Mouse (Mus musculus) limb, embryonic 15.5 days (tissue): ENCODE data around the gene Sparcl1. TPM values are rescaled to one million over a fixed set of nuclear protein-coding genes. Genes with fewer than 3 reads are reported as not detected.

Source experiments
- ATAC-seq: fragments of 200-750 bp; cut with Nextera tagmentation; 2 replicates; pipeline ENCODE4 v1.8.0; 2017; ENCODE audit warnings: low read depth, moderate TSS enrichment; ENCODE audit not compliant: insufficient number of reproducible peaks, low FRiP score, low TSS enrichment
- H3K27ac ChIP-seq: fragments of 300-500 bp; sonication (generic); 2 replicates; pipeline ENCODE4 v1.5.1; 2015; ENCODE audit warnings: moderate library complexity, mild to moderate bottlenecking, inconsistent platforms
- H3K27me3 ChIP-seq: fragments of 300-500 bp; sonication (generic); 2 replicates; pipeline ENCODE4 v1.6.1; 2015; ENCODE audit warnings: inconsistent platforms
- H3K36me3 ChIP-seq: fragments of 300-500 bp; sonication (generic); 2 replicates; pipeline ENCODE4 v1.6.1; 2015; ENCODE audit warnings: inconsistent platforms
- H3K4me1 ChIP-seq: fragments of 300-500 bp; sonication (generic); 2 replicates; pipeline ENCODE4 v1.6.1; 2015; ENCODE audit warnings: inconsistent platforms
- H3K4me2 ChIP-seq: fragments of 300-500 bp; sonication (generic); 2 replicates; pipeline ENCODE4 v1.6.1; 2015; ENCODE audit warnings: mild to moderate bottlenecking, inconsistent platforms
- H3K4me3 ChIP-seq: fragments of 300-500 bp; sonication (generic); 2 replicates; pipeline ENCODE4 v1.5.1; 2015; ENCODE audit warnings: mild to moderate bottlenecking, inconsistent platforms
- H3K9ac ChIP-seq: fragments of 300-500 bp; sonication (generic); 2 replicates; pipeline ENCODE4 v1.6.1; 2015; ENCODE audit warnings: inconsistent platforms
- H3K9me3 ChIP-seq: fragments of 300-500 bp; sonication (generic); 2 replicates; pipeline ENCODE4 v1.6.1; 2016; ENCODE audit warnings: inconsistent platforms
- WGBS: fragments of 180-500 bp; shearing (Covaris S2); methylation state at CpG from one replicate; pipeline ENCODE4 v1.1.7; 2015; 5-methylcytosine and 5-hydroxymethylcytosine counted together
- polyA plus RNA-seq: library from polyadenylated mRNA; unstranded; fragments of >200 nt; fragmentation: Nextera tagmentation; extraction: Ambion mirVana; gene quantifications from 2 replicates; pipeline ENCODE4 v1.2.1, GENCODE M21; 2015

Sparcl1 gene
- polyA plus RNA-seq, 1 experiment from 2014 or later: 96.7 TPM

GRCm38 (mm10) chr5:104108879-104109369 lies 4.6 kb downstream of the Sparcl1 start:
- Histone ChIP-seq H3K4me1 (peaks cover 41% of the 10 kb centered on the region), H3K27me3 (no peaks in the 10 kb centered on the region), H3K9me3 (no peaks in the 10 kb centered on the region), H3K4me2 (peak overlapping the region; percentile 39), H3K4me3 (peak overlapping the region; percentile 14; the same call in 1 of the 2 replicates), H3K27ac (peak overlapping the region; percentile 33; the same call in 1 of the 2 replicates), H3K9ac (no peak overlapping the region), H3K36me3 (no peaks in the 10 kb centered on the region)
- no peak for ATAC-seq
- WGBS: 14% methylated on average over 18 of the region's 18 CpGs

GRCm38 (mm10) chr5:104108127-104108875 lies 5.2 kb downstream of the Sparcl1 start:
- 39% methylated on average over 11 of the region's 11 CpGs for WGBS
- peak; percentile 16; the same call in 1 of the 2 replicates for ATAC-seq

GRCm38 (mm10) chr5:104104111-104104510 lies 9.4 kb downstream of the Sparcl1 start:
- 73% methylated on average over 2 of the region's 2 CpGs for WGBS
- ATAC-seq: no peak

More at GRCm38 (mm10) chr5:104108127-104108875, 5.2 kb downstream of the Sparcl1 start:
- no peak overlapping the region for H3K9ac ChIP-seq
- H3K27me3 ChIP-seq: no peaks in the 10 kb centered on the region
- no peaks in the 10 kb centered on the region for H3K36me3 ChIP-seq
- H3K4me1 ChIP-seq: peaks cover 34% of the 10 kb centered on the region
- 0 out of 2 replicates have a peak overlapping the region, but pooled peaks have one; percentile 14 for H3K4me3 ChIP-seq
- peak overlapping the region; percentile 39; the same call in 1 of the 2 replicates for H3K4me2 ChIP-seq
- no peaks in the 10 kb centered on the region for H3K9me3 ChIP-seq
- H3K27ac ChIP-seq: peak overlapping the region; percentile 33; the same call in 1 of the 2 replicates

GRCm38 (mm10) chr5:104103171-104103570 lies 10.4 kb downstream of the Sparcl1 start:
- no peak for ATAC-seq
- Histone ChIP-seq H3K4me2 (no peak overlapping the region), H3K4me3 (no peak overlapping the region), H3K36me3 (no peaks in the 10 kb centered on the region), H3K9me3 (no peaks in the 10 kb centered on the region), H3K9ac (no peak overlapping the region), H3K27me3 (no peaks in the 10 kb centered on the region), H3K4me1 (peaks cover 4% of the 10 kb centered on the region; the same call in 1 of the 2 replicates), H3K27ac (no peak overlapping the region)
- 63% methylated on average over 4 of the region's 4 CpGs for WGBS

More at GRCm38 (mm10) chr5:104104111-104104510, 9.4 kb downstream of the Sparcl1 start:
- Histone ChIP-seq H3K4me1 (peaks cover 14% of the 10 kb centered on the region), H3K9me3 (no peaks in the 10 kb centered on the region), H3K9ac (no peak overlapping the region), H3K36me3 (no peaks in the 10 kb centered on the region), H3K27me3 (no peaks in the 10 kb centered on the region), H3K4me2 (no peak overlapping the region), H3K4me3 (no peak overlapping the region), H3K27ac (no peak overlapping the region)

GRCm38 (mm10) chr5:104101678-104102531 lies 11.6 kb downstream of the Sparcl1 start:
- Histone ChIP-seq H3K9me3 (no peaks in the 10 kb centered on the region), H3K4me2 (no peak overlapping the region), H3K4me1 (0 out of 2 replicates have a peak, but pooled peaks cover 2% of the 10 kb centered on the region), H3K27me3 (no peaks in the 10 kb centered on the region), H3K27ac (no peak overlapping the region), H3K36me3 (no peaks in the 10 kb centered on the region), H3K9ac (no peak overlapping the region), H3K4me3 (no peak overlapping the region)
- no peak for ATAC-seq
- WGBS: 28% methylated on average over 10 of the region's 10 CpGs

- peak overlapping the region; percentile 58 for H3K27ac ChIP-seq
- 37% methylated on average over 16 of the region's 16 CpGs for WGBS
- ATAC-seq: no peak
Measured at GRCm38 (mm10) chr5:104096078-104096938, 17.2 kb downstream of the Sparcl1 start.

GRCm38 (mm10) chr5:104095416-104096077 lies 18.0 kb downstream of the Sparcl1 start:
- Histone ChIP-seq H3K4me2 (no peak overlapping the region), H3K9ac (no peak overlapping the region)
- WGBS: 53% methylated on average over 11 of the region's 11 CpGs

More at GRCm38 (mm10) chr5:104096078-104096938, 17.2 kb downstream of the Sparcl1 start:
- Histone ChIP-seq H3K4me3 (no peak overlapping the region), H3K9me3 (no peaks in the 10 kb centered on the region), H3K4me2 (no peak overlapping the region), H3K36me3 (no peaks in the 10 kb centered on the region), H3K4me1 (peaks cover 9% of the 10 kb centered on the region; the same call in 1 of the 2 replicates), H3K27me3 (no peaks in the 10 kb centered on the region), H3K9ac (no peak overlapping the region)

GRCm38 (mm10) chr5:104089751-104090150 lies 23.8 kb downstream of the Sparcl1 start:
- no peak for ATAC-seq
- H3K4me3 ChIP-seq: no peak overlapping the region
- no peak overlapping the region for H3K27ac ChIP-seq
- no peaks in the 10 kb centered on the region for H3K9me3 ChIP-seq
- H3K4me1 ChIP-seq: no peaks in the 10 kb centered on the region
- H3K4me2 ChIP-seq: no peak overlapping the region
- no peak overlapping the region for H3K9ac ChIP-seq
- 63% methylated on average over 2 of the region's 2 CpGs for WGBS
- H3K27me3 ChIP-seq: no peaks in the 10 kb centered on the region
- H3K36me3 ChIP-seq: no peaks in the 10 kb centered on the region

More at GRCm38 (mm10) chr5:104095416-104096077, 18.0 kb downstream of the Sparcl1 start:
- Histone ChIP-seq H3K9me3 (no peaks in the 10 kb centered on the region), H3K27me3 (no peaks in the 10 kb centered on the region), H3K4me1 (peaks cover 9% of the 10 kb centered on the region; the same call in 1 of the 2 replicates), H3K27ac (peak overlapping the region; percentile 58), H3K36me3 (no peaks in the 10 kb centered on the region), H3K4me3 (no peak overlapping the region)
- ATAC-seq: no peak

- no peaks in the 10 kb centered on the region for H3K36me3 ChIP-seq
- no peaks in the 10 kb centered on the region for H3K9me3 ChIP-seq
- no peak overlapping the region for H3K4me3 ChIP-seq
Measured at GRCm38 (mm10) chr5:104085366-104085765, 28.2 kb downstream of the Sparcl1 start.

GRCm38 (mm10) chr5:104080736-104081135 lies 32.8 kb downstream of the Sparcl1 start:
- Histone ChIP-seq H3K4me1 (no peaks in the 10 kb centered on the region), H3K36me3 (no peaks in the 10 kb centered on the region), H3K4me2 (no peak overlapping the region), H3K9ac (no peak overlapping the region), H3K4me3 (no peak overlapping the region), H3K27me3 (no peaks in the 10 kb centered on the region), H3K9me3 (no peaks in the 10 kb centered on the region), H3K27ac (no peak overlapping the region)
- WGBS: 84% methylated on average over 6 of the region's 6 CpGs
- ATAC-seq: no peak

More at GRCm38 (mm10) chr5:104085366-104085765, 28.2 kb downstream of the Sparcl1 start:
- Histone ChIP-seq H3K27ac (no peak overlapping the region), H3K27me3 (no peaks in the 10 kb centered on the region), H3K9ac (no peak overlapping the region), H3K4me1 (no peaks in the 10 kb centered on the region), H3K4me2 (no peak overlapping the region)
- 61% methylated on average over 9 of the region's 9 CpGs for WGBS
- ATAC-seq: no peak
